Mouse (Mus musculus) lung, postnatal 25 days (tissue): ENCODE data around the gene Magi1.

Experiments
- DNase-seq: peaks from one replicate; pipeline ENCODE4 v3.0.0; 2022; ENCODE audit warnings: low spot score

Gene Magi1

DNA sequence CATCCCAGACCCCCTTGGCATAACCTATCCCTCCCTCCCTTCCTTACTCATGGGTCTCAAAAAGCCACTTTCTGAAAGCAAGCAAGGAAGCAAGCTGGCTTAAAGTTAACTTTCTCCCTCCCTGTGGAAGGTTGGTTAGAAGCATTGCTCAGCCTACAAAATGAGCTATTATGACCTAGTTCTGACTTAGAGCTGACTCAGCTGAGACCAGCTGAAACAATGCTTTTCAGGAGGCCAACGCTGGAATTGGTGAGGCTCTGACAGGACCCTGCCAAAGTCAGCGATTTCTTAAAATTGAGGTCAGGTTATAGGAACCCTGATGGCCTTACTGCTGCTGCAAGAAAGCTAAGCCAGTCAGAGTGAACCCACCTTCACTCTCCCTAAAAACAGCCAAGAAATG is 386.2 kb downstream of the Magi1 start:
- no peak for DNase-seq

DNA sequence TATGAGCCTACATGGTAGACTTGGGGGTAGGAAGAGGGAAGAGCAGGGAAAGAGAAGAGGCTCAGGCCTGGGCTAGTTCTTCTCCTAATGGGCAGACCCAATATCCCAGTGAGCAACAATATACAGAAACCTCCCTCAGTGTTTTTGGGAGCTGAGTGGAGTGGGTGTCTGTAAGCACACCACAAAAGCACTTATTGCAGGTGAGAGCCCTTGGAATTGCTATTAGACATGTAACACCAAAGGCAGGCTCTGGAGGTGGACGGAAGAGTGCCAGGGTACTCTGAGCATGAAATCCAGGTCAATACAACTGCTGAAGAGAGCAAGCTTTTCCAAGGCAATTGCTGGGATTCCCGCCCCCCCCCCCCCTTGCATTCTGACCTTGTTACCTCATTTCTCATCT is 388.0 kb downstream of the Magi1 start:
- peak; percentile 43 for DNase-seq

DNA sequence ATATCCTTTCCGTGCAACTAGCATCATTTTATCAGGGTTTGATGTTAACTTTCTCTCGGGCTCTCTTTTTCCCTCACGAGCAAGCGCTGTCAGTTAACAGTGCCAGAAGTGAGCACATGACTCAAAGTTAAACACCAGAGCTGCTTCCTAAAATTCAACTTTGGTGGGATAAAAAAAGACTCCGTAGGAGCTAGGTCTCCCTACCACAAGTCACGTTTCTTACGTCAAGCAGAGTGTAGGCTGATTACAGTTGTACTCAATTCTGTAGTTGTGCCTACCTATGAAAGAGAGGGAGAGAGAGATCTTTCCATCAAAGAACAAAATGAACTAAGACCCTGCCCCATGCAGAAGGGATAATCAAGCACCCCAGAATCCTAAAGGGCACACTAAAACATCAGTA is 389.8 kb downstream of the Magi1 start:
- no peak for DNase-seq

DNA sequence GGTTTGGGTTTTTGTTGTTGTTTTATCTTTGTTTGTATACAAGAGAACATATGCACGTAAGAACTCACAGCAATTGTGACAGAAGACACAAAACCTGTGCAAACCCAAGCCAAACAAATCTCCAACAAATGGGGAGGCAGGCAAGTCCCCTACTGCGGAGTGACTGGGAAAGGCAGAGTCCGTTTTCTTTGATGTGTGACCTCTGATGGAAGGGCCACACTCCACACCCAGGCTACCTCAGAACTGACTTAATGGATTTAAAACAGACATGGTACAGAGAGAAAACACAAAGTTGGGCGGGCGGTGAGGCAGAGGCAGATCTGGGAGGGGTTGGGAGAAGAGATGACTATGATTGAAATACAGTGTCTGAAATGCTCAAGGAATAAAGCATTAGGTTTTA is 390.8 kb downstream of the Magi1 start:
- no peak for DNase-seq

DNA sequence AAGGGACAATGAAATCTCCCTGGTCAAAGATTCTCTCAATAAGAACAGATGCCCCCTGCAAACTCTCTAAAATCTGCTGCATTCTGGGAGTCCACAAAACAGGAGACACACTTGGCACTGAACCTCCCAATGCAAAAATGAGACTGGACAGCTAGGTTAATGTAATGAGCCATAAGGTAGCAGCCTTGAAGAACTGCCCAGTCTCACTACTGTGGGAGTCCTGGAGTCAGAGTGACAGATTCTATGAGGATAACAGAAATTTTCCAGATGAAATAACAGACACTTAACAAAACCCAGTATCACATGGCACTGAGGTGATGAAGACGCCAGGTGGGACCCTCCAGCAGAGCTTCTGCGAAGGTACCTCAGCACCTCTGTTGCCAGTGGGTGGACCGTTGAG is 393.7 kb downstream of the Magi1 start:
- DNase-seq: no peak

DNA sequence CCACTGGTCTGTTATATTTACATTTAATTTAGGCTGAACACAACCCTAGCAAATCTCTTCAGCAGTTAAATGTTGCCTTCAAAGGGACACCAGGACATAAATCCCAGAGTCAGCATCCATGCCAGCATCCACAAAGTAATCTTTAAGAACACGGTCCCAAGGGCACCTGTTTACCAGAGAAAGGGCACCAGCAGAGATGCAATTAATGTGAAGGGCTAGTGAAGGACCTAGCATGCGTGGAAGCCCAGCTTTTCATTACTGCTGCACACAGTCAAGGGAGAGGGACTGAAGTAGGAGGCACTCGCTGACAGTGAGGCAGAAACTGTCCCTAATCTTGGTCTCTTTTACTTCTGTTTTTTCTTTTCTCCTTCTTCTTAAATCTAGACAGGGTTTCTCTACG is 406.4 kb downstream of the Magi1 start:
- no peak for DNase-seq

DNA sequence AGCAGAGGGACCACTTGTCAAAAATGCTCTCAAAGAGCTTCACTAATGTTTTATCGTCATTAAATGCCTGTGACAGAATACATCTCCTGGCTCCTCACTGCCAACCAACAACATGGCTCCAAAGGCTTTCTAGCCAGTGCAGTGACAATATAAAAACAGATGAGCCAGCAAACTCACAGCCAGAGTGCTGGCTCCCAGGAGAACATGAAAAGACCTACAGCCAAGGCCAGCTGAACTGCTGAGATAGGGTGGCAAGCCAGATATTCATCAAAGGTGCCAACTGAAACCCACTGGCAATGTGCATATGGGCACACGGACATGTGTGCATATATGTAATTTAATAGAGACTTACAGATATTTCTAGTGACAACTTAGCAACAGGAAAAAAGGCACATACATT is 408.8 kb downstream of the Magi1 start:
- DNase-seq: no peak

DNA sequence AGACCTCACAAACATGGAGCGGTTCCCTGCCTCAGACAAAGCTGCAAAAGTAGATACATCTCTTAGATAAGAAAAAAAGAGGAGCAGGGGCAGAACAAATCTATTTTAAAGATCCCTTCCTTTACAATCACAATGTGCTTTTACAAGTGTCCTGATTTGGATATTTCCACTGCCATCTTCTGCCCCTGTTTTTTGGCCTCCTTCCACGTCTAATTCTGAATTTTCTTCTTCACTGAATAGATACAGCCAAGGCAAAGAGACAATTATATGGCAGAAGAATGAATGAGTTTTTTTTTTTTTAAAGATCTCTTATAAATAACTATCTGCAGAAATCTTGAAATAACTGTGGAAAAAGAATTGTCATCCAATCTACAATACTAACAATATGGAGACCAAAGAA is 409.3 kb downstream of the Magi1 start:
- no peak for DNase-seq

DNA sequence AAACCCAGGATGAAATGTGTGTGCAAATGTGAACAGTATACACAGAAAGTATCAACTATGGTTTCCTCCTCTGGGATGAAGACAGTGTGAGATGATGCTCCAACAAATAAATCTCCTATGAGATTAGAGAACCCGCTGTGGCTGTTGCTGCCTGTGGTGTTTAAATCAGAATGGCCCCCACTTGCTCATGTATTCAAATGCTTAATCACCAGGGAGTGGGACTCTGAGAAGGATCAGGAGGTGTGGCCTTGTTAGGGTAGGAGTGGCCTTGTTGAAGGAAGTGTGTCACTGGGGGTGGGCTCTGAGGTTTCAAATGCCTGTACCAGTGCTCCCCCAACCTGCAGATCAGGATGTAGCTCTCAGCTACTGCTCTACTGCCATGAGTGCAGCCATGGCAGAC is 410.2 kb downstream of the Magi1 start:
- no peak for DNase-seq

DNA sequence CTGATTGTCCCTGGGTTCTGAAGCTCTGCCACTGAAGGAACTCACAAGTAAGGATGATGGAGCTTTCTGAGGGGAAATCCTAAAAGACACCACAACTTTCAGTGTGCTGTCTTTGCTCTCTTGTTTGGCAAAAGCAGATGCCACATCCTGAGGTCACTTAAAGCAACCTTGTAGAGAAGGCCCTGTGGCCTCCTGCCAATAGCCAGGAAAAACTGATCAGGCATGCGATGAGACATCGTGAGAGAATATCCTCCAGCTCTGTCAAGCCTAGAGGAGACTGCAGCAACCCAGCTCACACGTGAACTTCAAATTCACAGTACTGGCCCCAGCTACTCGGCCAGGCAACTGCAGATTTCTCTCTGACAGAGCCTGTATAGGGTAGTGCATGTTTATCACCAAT is 412.2 kb downstream of the Magi1 start:
- DNase-seq: no peak

DNA sequence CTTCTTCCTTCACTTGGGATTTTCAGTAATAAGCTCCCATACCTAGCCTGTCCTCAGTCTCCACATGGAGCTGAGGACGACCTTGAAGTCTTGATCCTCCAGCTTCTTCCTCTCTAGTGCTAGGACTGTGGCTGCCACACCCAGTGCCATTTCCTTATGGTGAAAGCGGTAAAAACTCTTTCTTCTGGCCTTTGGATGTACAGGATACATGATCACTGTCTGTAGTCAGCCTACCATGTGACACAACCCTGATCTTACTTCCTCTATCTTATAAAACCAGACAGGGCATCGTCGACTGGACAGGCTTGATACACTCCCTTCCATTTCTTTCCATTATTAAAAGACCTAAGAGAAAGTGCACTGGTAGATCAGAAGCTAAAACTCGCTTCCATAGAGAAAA is 413.7 kb downstream of the Magi1 start:
- no peak for DNase-seq

DNA sequence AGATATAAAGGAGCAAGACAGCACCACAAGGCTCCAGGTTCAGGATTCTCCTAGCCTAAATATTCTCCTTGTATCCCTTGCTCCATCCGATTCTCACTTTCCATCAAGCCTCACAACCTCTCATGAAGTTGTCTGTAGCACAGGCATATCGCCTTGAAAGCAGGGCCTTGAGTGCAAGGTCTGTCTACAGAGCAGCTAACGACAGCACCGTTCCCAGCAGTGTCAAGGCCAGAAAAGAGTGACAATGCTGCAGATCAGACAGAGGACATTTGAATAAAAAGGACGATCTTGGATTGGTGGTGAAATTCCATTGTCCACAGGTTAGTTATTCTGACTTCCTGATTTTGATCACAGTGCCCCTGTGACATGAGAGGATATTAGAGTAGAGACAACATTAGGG is 421.5 kb downstream of the Magi1 start:
- no peak for DNase-seq

DNA sequence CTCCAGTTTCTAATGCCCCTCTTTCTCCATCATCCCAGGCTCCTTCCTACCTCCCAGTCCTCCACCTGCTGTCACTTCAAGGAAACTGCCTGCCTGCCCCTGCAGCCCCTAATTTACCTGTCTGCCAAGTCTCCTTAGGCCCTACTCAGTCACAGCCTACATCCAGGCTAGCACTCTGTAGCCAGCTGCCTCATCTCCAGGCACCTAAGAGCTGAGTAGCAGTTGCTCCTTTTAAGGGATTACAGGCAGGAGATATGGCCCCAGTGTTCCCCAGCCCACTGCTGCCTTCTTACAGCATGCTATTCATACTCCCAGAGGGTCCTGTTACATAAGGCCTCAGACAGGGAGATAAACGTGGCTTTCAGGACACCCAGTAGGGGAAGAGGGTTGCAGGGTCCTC is 426.9 kb downstream of the Magi1 start:
- DNase-seq: no peak

DNA sequence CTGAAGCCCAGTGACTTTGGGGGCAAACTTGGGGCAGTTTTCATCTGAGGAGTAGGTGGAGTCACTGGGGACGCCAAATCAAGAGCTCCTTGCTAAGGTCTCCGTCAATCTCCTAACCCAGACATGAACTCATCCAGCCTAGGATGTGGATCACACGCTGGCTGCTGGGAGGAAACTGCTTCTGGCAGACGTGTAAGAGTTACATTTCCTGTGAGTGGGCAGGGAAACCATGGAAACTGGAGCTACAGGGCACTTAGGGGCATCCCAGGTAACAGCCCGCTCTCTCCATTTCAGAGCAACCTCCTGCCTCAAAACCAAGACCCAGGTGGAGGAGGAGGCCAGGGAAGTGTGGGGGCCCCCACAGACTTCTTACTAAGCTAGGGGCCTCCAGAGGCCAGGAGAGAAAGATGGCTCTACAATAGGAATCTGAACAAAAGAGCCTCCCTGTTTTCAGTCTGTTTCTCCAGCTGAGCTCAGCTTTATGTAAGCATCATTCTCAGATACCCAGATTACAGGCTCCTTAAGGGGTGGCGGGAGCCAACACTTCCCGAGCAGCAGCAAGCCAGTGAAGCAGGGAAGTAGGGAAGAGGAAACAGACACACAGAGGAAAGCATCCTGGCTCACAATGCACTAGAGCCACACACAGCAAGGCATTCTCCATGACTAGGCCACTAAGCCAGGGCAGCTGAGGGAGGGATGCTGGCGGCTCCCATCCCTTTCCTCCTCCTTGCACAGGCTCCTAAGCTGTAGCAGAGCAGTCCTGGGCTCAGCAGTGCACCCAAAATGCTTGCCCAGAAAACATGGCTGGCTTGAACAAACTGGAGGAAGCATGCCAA is 427.7 kb downstream of the Magi1 start:
- no peak for DNase-seq

DNA sequence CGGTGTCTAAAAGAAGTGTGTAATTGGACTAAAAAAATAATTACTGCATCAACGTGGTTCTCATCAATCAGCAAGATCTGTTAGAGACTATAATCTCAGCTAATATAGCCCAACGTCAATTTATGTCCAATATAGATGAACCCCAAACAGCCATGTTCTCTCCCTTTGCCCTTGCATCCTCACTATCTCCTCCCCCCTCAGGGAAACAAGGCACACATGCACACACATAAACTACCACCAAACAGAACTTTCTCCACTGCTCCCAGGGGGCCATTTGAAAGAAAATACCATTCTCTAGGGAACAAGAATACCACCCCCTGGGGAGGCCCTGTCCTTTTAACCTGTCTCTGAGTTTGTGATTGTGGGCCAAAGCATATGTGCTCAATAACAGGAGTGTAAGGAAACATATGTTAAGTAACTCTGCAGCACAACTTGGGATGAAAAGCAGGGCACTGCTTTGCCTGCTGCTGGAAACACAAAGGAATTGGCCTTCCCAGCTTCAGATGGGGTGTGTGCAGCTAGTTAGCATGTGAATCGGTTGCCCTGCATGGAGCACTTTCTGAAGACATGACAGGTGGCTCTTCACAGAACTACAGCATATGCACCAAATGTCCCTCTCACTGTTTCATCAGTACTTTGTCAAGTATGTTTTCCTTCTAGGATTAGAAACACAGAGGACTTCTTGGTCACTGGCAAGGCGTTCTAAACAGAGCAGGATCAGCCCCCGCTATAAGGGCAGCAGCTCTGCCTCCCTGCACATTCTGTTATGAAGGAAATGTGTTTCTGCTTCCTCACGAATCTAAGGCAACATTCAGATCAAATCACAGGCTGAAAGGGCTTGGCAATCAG is 434.6 kb downstream of the Magi1 start:
- no peak for DNase-seq

DNA sequence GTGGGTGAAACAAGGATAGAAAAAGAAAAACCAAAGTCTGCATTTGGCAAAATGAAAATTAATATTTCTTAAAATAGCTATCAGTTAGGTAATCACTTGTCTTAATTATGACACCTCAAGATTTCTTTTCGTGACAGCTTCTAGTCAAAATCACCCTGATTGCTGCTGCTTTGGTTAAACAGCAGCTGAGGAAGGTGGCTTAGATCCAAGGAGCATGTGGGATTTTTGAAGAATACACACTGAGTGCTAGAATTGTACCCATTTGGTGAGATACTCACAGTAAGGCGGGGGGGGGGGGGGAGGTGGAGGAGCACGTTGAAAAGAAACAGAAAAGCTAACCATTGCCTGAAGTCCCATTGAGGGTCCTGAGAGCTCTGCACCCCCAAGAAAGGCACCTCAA is 438.2 kb downstream of the Magi1 start:
- no peak for DNase-seq

DNA sequence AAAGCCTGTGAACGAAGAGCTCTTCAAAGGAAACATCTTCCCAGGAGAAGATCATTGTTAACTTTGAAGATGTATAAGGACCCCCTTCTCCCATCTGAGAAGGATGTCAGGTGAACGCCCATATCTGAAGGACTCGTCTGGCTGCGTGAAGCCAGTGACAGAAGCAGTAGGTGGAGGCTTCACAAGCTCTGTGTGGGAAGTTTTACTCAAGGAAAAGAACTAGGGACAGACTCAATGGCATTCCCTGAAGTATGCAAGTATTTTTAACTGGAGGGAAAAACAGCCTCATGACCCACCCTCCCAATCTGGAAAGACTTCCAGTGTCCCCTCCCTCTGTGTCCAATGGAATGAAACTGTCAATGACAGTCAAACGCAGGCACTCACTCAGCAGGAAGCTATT is 438.6 kb downstream of the Magi1 start:
- no peak for DNase-seq

DNA sequence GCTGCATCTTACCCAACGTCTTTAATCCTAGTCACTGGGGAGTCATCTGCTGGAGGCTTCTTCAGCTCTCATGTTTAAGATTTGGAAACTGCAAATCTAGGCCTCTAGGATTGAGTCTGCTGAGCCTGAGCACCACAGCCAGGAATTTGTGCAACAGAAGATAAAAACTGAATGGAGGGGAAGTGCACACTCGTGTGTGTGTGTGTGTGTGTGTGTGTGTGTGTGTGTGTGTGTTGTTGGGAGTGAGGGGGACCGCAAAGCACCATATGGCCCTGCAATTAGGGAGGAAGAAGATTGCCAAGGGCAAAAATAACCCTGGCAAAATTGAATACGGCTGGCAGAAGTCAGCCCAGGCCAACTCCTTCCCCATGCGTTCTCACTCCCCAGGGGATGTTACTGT is 439.1 kb downstream of the Magi1 start:
- no peak for DNase-seq

DNA sequence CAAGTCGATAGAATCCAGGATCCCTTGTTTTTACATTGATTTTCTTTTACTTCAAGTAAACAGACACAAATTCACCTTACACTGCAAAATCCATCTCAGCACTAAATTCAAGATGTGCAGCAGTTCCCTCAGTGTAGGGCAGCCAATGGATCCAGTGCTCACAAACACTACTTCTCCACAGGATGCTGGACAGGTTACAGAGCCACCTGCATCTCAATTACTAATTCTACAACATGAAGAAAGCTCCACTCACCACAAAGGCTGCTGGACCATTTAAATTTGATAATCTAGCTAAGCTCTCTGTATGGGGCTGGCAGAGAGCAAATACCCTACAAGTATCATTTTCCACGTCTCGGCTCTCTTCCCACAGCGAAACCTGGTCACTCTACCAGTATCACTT is 445.3 kb downstream of the Magi1 start:
- no peak for DNase-seq

DNA sequence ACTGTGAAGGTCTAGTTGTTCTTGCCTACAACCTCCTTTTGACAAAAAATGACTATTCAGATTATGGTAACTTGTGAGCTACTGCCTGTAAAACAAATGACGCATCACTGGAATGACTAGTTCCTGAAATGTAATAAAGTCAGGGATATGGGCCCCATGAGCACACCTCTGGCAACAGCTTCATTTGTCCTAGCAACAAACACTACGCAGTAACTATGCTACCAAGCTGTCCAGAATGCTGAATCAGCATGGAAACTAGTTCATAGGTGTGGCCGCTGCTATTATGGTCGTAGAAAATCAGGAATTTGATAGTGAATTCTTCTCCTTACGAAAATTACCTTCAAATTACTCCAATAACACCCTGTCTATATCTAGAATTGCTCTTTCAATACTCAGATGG is 447.1 kb downstream of the Magi1 start:
- DNase-seq: no peak

DNA sequence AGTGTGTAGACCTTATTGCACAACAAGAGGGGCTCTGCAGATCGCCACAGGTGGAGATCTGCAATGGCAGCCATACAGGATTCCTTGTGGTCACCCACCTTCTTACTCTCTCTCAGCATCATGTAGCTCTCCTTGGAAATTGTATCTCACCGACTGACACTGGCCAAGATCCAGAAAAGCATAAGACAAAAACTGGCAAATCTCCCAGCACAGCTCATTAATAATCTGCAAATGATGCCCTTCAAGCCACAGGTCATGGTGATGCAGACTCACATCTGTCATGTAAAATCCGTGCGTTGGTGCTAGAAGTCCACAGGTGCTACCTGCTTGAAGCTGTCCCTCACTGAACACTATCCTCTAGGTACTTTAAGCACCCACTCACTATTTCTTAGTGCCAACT is 448.5 kb downstream of the Magi1 start:
- DNase-seq: no peak

DNA sequence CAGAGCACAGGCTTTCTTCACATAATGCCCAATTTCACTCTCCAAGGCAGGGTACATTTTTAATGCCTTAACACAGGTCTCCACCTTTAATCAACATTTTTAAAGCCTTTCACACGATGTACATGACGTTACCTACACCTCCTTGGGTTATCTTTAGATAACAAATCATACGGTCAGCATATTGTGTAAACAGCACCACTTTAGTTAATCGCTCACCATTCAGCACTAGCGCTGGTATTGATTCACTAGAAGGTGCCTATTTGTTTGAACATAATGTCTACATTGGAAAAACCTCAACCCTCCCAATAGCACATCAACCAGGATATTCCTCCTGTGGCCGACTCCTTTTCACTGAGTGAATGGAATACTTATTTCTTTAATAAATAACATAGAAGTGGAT is 455.5 kb downstream of the Magi1 start:
- DNase-seq: no peak

DNA sequence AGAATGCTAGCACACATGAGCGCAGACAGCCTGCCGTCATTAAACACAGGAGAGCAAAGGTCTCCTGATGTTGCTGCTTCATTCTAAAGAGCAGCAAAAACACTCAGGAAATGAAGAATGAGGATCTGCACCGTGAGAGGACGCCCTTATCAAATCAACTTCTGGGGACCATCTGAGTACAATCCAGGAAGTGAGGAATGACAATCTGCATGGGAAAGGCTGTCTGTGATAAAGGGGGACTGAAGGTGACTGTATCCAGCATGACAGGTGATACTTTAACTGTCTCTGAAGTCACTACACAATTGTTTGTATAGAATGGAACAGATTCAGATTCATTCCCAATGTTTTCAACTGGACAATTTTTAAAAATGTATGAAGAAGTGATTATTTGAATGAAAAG is 456.8 kb downstream of the Magi1 start:
- no peak for DNase-seq
